Mouse (Mus musculus) CD4-positive helper T cell, adult 2 months (primary cell): Measurements from ENCODE around the gene Pate4.
"Not testable (repeated sequence)": the region's sequence is repeated elsewhere in the genome, so short reads cannot be mapped to it uniquely, and the experiment has no call there.

Experiments
- DNase-seq: peaks from one replicate; pipeline ENCODE4 v3.0.0-alpha.2; 2012; ENCODE audit warnings: low read depth, missing footprints, low spot score

Gene Pate4

DNA sequence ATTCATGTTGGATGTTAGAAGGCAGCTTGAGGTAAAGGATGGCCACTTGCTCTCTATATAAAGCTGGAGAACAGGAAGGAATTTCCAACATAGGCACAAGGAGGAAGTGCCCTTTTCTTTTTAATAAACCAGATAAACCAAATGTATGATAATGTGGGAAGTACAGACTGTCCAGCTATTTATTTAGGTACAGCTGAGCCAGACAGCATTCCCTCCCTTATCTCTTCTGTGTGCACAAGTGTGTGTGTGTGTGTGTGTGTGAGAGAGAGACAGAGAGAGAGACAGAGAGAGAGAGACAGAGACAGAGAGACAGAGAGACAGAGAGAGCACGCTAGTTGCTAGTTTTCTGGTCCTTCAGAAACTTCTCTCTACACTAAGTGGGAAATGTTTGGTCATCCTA lies at the start of gene Pate4:
Gene Pate4 (minus strand): TSS at position 101 of the 400 bp plus-strand sequence.
- no peak for DNase-seq

DNA sequence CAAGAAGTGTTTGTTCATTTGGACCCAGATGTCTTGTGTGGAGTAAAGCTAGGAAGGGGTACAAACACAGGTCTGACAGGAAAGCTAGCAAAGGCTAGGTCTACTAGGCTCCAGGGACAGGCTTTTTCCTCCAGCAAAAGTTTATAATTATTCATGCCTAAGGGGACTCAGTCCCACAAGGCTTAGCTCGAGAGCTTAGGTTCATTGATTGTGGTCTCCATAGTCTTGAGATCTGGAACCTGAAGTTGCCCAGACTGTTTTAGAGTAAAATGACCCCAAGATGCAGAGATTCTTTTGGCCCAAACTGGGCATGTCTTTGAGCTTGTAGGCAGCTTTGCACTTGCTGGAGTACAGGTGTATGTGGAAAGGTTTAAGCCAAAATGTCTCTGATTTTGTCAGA lies 36.4 kb upstream of the Pate4 start, which contains the start of gene Pate3:
Gene Pate3 (minus strand): TSS at position 101 of the 400 bp plus-strand sequence.
- no peak for DNase-seq

DNA sequence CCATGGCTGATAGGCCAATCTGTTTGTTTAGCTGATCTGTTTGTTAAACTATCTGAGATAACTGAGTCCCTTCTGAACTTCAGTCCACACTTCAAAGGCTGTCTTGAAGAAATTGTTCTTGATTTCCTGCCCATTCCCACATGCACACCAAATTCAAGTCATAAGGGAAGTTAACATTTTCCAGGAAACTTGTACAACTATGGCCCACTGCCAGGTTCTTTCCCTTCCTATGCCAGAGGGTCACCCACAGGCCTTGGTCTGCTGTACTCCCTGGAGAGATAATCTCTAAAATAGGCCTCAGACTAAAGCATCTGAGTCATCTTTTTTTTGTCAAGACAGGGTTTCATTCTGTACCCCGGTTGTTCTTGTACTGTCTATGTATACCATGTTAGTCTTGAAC lies 21.2 kb upstream of the Pate4 start:
- DNase-seq: no peak

DNA sequence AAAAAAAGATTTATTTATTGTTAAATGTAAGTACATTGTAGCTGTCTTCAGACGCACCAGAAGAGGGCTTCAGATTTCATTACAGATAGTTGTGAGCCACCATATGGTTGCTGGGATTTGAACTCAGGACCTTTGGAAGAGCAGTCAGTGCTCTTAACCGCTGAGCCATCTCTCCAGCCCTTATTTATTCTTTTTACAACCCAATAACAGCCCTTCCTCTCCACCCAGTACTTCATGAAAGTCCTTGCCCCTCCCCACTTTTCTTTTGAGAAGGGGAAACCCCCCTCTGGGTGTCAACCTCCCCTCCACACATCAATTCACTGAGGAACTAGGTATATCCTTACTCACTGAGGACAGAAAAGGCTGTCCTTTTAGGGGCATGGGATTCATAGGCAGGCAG lies 5.0 kb upstream of the Pate4 start:
- DNase-seq: not testable (repeated sequence)

DNA sequence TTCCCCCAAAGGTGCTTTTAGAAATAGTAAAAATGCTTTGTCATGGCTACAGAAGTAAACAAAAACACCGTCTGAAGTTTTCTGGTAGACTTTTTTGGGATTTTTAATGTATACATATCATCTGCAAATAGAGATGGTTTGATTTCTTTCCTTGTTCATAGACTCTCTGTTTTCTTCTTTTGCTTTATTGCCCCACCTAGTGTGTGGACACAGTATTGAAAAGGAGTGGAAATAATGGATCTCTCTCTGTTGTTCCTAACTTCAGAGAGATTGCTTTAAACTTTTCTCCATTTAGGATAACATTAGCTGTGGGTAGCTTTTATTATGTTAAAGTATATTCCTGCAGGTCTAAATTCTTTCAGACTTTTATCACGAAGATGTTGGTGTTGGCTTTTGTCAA lies 2.3 kb upstream of the Pate4 start:
- no peak for DNase-seq

DNA sequence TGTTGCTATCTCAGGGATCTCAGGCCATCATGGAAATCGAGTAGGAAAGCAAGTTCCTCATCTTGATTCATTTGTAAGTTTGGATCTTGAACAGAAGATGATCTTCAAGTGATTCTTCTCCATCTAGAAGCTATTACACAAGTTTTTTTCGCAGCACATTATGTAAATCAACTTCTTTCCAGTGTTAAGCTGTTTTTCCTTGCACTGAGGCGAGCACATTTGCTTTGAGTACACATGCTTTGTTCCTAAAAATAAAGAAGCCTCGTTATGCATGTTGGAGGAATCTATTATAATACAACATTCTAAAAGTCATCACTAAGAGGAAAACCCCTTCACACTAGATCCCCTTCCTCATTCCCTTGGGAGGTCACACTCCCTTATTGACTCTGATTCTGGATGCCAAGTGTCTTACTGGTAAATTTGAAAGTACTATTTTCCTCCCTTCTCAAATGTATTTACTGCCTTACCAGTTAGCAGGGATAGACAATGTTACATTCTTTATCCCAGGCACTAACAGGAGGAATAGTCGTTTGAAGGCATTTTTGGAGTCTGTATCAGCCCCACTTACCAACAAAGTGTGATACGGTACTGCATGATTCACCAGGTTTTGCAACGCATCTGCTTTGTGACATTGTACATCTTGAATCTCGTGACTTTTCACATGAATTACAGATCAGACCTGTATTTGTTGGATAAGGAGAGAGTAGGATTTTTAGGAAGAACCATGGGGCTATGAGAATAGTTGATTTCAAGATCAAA lies 3.9 kb downstream of the Pate4 start:
- no peak for DNase-seq

DNA sequence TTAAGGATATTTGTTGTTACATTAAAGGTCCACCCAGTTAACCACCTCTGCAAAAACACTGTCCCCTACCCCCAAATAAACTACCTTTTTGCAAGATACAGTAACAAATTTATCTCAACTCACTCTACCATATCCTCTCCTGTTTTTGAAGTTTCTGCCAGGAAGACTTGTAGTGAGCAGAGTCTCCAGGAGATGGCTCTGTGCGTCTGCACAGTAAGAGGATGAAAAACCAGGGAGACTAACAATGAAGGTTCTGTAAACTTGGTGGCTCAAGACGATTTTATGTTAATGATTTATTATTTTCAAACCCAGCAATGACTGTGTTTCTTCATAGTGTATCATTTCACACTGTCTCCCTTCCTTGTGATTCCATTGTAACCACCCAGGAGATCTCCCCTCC lies 18.8 kb downstream of the Pate4 start:
- DNase-seq: no peak

DNA sequence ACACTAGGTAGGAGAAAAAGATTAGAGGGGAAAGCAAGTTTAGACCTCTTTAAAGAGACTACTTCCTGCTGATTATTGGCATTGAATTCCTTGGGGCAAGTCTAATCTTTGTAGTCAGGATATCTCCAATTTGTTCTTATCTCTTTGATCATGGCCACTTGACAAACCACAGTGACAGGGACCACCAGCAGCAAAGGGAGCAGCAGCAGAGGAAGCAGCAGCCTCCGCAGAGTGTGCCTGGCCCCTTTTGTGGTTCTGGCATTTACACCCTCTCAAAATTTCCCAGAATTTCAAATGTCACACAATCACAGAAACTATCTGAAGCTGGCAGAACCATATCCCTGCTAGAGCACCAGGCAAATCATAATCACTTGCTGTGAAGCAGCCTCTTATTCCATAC lies 24.1 kb downstream of the Pate4 start:
- no peak for DNase-seq

DNA sequence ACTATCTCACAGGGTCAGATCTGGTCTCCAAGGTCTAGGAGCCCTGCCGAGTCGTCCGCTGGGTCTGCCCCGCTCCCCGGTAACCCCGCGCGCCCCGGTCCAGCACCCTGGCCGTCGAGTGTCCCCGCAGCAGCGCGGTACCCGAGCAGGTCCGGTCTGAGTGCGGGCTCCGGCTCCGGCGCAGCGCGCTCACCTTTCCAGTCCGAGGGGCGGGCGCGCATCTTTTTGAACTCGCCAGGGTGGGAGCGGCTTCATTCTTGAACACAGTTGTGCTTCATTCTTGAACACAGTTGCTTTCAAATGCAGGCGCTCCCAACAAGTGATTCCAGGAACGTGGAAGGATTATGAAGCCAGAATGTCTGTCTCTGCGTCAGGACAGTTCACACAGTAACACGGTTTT lies 37.3 kb downstream of the Pate4 start:
- DNase-seq: no peak

DNA sequence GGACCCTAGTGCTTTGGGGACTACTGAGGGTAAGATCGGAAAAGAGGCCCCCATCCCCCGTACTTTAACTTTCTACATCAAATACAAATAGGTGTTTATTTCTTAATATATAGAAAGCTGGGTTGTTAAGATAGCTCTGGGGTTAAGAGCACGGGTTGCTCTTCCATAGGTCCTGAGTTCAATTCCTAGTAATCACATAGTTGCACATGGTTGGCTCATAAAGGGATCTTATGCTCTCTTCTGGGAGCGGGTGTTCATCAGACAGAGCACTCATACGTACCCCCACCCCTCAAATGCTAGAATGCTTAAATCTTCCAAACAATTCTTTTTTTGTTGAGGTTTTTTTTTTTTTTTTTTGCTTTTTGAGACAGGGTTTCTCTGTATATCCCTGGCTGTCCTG lies 41.1 kb downstream of the Pate4 start:
- no peak for DNase-seq

DNA sequence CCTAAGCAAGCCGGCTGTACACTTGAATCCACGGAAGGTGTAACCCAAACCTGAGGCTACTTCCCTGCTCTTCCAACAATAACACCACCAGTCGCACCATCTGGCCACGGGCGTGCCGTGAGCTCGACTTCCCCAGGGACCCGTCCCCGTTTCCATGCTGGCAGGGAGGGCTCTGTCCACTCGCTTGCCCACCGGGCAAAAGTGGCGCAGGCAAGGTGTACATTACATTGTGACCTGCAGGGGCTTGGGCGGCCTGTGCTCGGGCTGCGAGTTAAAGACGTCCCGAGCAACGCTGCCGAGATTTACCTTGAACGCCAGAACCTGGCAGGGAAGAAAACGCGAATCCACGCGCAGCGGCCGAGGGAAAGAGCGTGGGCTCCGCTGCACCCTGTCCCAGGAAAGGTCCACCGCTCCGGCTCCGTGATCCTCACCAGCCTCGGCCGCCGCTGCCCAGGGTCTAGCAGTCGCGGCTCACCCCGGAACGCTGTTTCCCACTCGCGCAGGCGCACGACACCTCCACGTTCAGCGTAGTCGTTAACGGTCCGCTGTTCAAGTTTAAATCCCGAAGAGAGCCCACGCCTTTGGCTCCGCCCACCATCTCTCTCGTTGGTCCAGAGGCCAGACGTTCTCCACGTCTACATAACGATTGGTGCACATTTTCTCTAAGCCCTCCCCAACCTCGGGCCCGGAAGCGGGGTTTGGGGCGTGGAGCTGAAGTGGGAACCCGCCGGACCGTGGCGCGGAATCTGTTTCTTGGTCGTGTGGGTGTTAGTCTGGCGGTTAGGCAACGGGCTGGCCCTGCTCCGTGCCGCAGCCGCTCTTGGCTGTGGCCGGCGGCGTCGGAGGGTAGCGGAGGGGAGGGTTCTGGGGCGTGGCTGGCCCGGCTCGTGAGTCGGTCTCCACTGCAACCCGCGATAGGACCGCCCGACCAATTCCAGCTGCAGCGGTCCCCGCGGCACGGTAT lies 41.9 kb downstream of the Pate4 start, which contains the start of the genes Pate2 and Hyls1:
Gene Pate2 (plus strand): TSS at position 714 of the 964 bp plus-strand sequence.
Gene Hyls1 (minus strand): TSS at position 828 of the 964 bp plus-strand sequence.
- peak; percentile 97 for DNase-seq

DNA sequence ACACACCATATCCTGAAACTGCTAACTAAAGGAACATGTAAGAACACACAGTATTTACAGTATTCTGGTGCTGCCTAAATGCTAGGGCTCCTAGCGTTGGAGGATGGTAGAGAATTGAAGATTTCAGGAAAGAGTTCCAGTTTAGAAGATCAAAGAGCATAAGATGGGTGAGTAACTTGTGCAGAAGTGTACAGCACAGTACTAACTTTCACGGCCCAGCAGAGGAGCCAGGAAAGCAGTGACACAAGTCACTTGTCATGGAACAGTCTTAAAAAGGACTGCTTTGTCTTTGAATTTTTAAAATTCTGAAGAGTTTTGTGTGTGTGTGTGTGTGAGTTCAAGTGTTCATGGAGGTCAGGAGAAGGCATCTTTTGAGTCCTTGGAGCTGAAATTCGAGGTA lies 43.7 kb downstream of the Pate4 start:
- DNase-seq: no peak

DNA sequence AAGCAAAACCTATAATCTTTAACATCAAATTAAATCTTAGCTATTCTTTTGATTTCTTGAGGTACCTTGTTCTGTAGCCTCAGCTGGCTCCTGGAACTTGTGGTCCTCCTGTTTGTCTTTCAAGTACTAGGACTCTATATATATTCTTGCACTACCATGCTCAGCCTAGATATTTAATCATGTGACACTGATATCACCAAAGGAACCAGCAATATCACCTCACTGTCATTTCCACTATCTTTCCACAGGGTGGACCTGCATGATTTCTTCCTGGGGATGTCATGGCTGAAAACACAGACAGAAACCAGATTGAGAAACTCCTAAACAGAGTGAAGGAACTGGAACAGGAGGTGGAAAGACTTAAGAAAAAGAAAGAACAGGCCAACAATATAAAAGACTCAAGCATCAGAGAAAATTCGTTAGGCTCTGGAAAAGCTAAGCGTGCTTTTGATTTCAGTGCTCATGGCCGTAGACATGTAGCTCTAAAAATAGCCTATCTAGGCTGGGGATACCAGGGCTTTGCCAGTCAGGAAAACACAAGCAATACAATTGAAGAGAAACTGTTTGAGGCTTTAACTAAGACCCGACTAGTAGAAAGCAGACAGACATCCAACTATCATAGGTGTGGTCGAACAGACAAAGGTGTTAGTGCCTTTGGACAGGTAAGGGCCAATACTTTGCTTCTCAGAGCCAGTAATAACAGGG lies 47.1 kb downstream of the Pate4 start:
- DNase-seq: no peak

DNA sequence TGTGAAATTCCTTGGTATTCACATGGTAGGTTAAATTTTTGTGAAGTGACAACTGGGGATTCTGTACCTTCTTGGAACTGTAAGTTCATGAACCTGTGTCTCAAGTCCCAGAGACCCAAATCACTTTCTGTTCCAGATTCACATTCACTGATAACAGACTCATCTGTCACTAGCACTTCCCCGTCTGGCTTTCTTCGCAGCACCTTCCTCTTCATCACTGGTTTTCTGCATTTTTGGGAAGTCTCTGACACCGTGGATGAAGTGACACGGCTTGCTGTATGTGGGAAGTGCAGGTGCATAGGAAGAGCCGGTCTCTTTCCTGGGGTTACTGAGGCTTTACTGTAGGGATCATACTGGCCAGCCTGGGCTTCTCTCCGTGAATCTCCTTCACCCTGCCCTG lies 50.2 kb downstream of the Pate4 start:
- no peak for DNase-seq

DNA sequence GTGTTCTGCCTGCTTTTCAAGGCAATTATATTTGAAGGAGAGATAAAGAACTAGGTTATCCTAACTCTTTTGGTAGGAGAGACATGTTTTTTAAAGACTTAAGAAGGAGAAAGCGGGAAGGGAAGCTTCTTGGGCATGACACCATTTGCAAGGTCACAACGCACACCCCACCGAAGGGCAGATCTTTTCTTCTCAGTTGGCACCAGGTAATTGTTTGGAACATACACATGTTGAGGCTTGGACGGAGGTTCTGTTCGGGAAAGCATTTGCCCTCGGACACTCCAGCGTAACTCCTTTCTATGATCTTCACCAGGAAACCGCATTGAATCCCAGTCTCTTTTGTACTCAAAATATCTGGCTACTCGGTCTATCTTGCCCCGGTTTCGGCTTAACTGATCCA lies 50.7 kb downstream of the Pate4 start:
- no peak for DNase-seq

DNA sequence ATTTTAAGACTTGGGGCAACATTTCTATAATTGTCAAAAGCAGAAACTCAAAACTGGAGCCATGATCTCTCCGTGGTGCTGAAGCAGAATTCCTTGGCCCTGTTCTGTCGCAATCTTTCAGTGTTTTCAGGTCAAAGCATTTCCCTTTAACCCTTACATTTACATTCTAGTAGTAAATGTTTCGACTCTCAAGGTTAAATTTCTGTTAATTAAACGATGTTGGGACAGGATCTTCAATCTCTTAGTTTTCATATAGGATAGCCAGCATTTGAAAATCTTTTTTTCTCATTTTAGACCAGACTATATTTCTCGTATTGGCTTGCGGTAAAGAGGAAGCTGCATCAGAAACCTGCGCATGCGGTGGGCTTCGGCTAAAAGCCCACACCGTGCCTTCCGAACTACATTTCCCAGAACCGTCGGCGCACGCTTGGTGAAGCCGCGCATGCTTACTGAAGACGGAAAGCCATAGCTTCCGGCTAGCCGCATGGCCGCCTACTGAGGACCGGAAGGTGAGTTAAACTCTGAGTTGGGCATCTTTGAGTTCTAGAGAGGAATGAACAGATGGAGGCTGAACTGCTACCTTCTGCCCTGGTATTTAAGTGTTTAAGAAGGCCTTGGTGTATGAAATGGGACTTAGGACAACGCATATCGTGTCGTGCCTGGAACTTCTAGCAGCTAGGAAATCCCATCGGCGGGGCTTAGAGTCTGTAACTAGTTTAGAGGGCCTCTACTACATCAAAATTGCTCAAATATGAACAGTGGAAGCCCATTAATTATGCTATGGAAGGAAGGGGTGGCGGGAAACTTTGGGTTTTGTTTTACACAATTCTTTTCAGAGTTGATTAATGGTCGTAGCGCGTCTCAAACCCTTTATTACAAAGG lies 52.5 kb downstream of the Pate4 start:
- peak; percentile 87 for DNase-seq

DNA sequence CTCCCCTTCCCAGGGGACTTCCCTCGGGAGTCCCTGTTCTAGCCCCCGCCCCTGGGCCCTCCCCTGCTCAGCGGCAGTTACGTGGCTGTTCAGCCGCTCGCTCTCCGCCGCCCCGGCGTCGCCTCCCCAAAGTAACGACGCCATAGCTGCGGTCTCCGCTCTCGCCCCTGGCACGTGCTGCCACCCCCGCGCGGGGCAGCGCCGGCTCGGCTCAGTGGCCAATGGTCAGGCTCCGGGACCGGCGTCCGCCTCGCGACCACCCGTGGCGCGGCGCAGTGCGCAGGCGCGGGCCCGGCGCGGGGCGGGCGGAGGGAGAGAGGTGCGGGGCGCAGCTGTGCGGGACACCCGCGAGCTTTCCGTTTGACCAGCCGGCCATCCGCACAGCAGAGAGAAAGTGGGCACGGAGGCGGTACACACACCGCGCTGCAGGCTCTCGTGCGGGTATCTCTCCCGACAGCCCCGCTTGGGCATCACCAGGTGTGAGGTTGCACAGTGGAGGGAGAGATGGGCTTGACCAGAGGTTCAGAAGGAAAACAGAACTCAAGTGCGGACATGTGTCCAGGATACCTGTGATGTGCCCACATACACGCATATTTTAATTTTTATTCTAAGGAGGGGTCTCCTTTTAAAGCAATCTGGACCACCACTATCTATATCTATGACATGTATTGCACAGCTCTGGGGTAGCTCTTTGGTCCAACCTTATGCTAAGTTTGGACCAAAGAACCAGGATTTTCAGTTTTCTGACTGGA lies 53.3 kb downstream of the Pate4 start, which contains the start of the genes Ddx25 and Pus3:
Gene Ddx25 (minus strand): TSS at position 272 of the 752 bp plus-strand sequence.
Gene Pus3 (plus strand): TSS at position 339 of the 752 bp plus-strand sequence.
- DNase-seq: peak; percentile 56
